Mouse (Mus musculus) ovary, postnatal 10 days (tissue): ENCODE data around the gene Ubr4.

Experiments used
- DNase-seq: peaks from one replicate; pipeline ENCODE4 v3.0.0; 2022; ENCODE audit warnings: low spot score

Ubr4 gene

DNA sequence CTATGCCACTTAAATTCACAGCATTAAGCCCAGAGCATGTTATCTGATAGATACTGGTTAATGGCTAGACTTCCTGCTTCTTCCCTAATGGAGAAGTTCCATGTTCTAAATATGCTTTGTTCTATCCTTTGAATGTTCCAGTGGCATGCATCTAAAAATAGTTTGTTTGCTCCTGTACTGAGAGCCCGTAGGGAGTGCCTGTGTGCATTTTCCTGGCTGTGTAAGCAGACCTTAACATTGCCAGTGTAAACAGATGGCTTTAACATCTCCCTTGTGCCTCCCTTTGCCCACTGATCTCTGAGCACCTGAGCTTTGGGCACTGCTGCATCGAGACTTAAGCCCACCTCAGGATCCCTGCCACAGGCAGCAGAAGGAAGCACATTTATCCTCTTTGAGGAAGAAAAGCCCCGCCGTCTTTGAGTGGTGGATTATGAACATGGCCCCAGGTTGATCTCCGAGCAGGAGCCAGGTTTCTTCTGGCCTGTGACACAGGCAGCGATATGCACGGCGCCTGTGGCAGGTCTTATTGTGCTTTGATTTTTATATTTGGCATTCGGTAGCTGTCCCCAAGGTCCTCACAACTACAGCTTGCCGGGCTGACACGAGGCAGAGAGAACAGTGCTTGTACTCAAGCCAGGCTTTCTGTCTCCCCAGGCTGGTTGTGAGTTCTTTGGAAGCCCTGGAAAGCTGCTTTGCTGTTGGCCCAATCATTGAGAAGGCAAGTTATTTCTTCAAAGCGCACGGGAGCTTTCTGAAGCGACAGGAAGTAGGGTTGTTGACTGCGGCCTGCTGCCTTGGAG is 80.8 kb downstream of the Ubr4 start:
- DNase-seq, result no peak

- no peak for DNase-seq
Measured at GRCm38 (mm10) chr4:139441244-139441643, 88.8 kb downstream of the Ubr4 start.

DNA sequence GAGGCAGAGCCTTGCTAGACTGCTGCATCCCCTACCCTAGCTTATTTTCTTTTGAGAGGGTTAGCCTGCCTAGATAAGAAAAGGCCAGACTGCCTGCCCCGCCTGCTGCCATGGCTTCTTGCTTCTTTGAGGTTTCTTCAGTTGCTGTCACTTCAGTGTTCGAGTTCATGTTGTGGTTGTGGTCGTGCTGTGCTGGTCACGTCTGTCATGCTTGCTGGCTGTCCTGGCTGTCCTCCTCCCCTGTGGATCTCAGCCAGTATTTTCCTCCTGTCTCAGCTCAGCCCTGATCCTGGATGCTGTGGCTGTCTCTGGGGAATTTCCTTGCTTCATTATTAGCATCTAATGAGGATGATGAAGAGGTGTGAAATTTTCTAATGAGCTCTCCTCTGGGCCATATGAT is 89.4 kb downstream of the Ubr4 start:
- DNase-seq, result no peak

GRCm38 (mm10) chr4:139442391-139443355 is 90.3 kb downstream of the Ubr4 start:
- no peak for DNase-seq

DNA sequence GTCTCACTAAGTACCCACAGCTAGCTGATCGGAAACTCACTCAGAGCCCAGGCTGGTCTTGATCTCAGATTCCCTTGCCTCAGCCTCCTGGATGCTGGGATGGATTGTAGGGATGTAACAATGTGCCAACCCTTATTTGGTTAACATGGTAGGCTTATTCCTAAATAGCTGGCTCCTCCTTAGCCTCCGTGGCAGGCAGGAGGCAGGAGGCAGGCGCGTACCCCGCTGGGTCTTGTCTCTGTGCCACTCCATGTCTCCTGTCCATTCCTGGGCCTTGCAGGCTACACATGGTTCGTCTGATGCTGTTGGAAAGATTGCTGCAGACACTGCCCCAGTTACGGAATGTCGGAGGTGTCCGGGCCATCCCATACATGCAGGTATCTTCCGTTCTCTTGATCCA is 91.9 kb downstream of the Ubr4 start:
- DNase-seq, result no peak

DNA sequence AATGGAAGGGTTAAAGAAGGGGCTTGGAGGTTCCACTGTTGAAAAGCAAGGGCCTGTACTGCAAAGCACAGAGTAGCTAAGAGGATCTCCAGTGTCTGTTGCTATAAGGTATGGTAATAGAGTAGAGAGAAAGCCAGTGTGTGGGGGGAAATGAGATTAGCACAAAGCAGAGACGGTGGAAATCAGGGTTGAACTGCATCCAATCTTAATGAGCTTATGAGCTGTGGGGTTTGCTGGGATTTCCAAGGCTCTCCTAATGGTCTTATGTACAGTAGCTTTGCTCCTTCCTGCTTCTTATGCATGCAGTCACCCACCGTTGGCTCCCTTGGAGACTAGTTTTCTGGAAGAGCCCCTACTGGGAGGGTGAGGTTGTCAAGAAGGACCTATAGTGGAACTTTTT is 93.8 kb downstream of the Ubr4 start:
- no peak for DNase-seq

- DNase-seq, result no peak
Measured at GRCm38 (mm10) chr4:139446731-139447675, 94.6 kb downstream of the Ubr4 start.

GRCm38 (mm10) chr4:139452944-139453700 is 100.7 kb downstream of the Ubr4 start:
- no peak for DNase-seq

DNA sequence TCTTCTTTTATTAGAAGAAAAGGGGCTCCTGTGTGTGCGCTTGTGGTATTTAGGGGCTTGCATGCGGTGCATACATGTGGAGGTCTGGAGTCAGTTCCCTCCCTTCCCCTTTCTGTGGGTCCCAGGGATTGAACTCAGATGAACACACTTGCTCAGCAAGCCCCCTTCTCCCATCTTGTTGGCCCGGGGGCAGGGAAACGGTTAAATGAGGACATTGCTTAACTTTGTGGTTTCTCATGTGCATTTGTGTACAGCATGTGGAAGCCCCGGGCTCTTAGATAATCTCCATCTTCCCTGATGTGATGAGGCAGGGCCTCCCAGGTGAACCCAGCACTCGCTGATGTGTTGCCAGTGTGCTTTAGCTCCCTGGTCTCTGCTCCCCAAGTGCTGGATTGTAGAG is 101.9 kb downstream of the Ubr4 start:
- DNase-seq, result no peak

- DNase-seq, result no peak
Measured at GRCm38 (mm10) chr4:139459970-139460369, 107.6 kb downstream of the Ubr4 start.

- DNase-seq, result no peak
Measured at GRCm38 (mm10) chr4:139464163-139464562, 111.8 kb downstream of the Ubr4 start.

DNA sequence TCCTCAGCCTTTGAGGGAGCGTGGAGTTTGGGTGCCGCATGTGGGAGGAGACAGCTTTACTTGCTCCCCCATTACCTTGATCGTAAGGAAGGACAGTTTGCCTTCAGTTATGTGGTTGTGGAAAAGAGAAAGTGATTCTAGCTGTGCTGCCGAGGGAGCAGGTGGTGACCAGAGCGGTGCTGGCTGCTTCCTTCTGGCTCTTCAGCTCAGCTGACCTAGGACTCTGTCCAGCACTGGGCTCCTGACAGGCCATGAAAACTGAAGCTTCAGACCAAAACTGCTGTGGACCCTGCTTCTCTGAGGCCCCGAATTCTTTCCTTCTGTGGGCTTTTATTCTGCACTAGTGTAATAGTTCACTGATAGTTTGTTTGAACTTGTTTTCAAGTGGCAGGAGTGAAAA is 114.1 kb downstream of the Ubr4 start:
- no peak for DNase-seq

DNA sequence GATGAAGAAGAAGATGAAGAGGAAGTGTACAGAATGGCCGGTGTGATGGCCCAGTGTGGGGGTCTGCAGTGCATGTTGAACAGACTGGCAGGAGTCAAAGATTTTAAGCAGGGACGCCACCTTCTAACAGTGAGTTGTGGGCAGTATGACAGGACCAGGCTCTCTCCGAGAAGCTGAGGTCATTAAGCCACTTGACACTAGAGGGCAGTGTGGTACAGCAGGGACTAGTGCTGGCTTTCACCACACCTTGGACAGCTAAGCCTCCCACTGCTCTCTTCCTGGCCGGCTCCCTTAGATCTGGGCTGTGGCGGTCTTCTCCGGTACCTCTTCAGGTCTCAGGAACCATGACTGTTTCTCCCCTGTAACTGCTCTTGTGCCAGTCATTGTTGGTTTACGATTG is 117.8 kb downstream of the Ubr4 start:
- peak; percentile 48 for DNase-seq

GRCm38 (mm10) chr4:139476663-139477625 is 124.5 kb downstream of the Ubr4 start:
- no peak for DNase-seq

DNA sequence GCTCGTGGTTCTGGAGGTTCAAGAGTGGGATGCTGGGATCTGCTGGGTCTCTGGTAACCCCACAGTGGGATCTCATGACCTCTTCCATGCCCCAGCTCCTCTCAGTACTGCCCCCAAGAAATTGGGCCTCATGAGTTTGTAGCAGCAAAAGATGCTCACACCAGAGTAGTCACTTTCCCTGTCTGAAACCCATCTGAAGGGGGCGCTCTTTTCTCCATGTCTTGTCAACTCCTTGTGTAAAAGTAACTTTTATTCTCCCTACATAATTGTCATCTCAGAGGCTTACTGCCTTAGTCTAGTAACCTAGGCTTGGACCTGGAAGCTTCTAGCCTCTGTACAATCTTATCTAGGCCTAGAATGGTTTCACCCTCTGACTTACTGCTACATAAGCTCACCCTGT is 125.6 kb downstream of the Ubr4 start:
- no peak for DNase-seq

GRCm38 (mm10) chr4:139479176-139479575 is 126.8 kb downstream of the Ubr4 start:
- DNase-seq, result no peak

GRCm38 (mm10) chr4:139481400-139481799 is 129.0 kb downstream of the Ubr4 start:
- DNase-seq, result no peak

DNA sequence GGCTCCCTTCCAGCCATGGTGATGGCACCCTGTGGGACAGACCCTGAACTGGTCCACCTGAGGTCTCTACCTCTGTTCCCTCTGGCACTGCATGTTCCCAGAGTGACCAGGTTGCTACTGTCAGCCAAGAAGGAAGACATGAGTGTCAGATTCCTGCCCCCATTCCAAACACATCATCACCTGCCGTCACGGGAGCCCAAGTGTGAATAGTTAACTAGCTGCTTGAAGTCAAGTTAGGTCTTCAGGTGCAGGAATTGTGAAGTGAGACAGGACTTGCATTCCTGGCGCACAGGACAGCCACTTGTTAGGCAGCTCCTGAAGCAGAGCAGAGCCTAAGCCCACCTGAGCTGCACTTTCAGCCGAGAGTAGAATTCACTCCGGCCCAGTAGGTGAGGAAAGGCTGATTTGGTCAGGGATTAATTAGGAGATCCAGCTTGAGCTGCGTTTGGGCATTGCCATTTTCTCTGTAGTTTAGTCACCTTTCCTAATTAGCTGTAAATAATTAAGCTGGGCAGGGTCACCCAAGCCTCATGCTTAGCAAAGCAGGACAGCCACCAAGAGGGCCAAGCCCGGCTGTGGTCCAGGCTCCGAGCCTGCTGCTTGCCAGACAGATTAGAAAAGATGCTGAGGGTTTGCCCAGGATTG is 131.2 kb downstream of the Ubr4 start:
- no peak for DNase-seq

DNA sequence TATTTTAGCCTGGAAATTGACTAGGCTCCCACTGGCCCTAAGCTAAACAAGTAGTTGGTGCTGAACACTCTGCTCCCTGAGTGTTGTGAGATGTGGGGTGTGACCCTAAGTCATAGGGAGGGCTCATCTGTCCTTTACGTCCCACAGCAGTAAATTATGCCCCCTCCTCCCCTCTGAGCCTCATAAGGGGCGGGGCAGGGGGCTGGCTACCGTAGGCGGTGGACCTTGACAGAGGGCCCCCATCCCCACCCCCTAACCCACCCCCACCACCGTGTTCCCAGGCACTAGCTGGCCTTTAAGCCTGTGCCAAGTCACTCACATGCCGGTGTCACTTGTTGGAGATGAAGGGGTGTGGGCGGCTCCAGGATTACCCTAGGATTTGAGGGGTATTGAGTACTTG is 132.1 kb downstream of the Ubr4 start:
- DNase-seq, result no peak

DNA sequence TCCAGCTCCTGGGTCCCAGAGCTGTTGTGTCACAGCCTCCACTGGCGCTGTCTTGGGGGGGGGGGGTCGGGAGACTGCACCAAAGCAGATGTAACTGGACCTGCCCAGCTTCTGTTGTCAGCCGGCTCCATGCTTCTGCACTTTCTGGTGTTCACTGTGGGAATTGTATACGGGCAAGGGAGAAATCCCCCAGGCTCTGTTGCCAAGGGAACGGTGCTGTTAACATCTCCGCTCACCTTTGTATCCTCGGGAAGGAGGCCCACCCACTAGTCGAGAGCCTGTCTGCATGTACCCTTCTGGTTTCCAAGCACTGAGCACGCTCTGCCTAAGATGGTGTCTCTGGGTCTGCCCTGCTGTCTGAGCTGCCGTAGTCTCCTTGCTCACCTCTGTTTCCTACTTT is 134.7 kb downstream of the Ubr4 start:
- DNase-seq, result no peak
